Mouse (Mus musculus): ENCODE measurements at regions not wholly inside any gene's neighbourhood (a gene's known extent, or its start where the extent isn't known, plus 50 kb on each side); places are given as distances from the start of the nearest gene placed in this dataset.

DNA sequence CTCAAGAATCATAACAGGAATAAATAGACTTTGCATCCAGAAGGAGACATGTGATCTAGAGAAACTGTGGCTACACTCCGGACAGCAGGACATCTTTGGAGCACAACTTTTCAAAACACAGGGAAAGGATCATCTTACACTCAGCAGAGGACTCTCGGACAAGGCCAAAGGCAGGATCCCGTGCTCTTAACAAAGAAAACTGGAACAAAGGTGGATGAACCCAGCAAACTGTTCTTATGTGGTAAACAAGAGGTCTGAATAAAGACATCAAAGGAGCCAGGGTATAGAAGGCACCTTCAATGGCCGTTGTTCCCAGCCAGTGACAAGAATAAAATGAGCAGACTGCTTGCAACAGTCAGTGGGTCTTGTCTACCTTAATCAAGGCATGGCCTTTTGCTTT, 160.3 kb downstream of the Tex36 start:
- H3K4me1 ChIP-seq (ENCODE audit: control insufficient read depth, insufficient read depth, low read length), result no peaks in the 10 kb centered on the region; the same call in 1 of the 2 replicates
- TF ChIP-seq POLR2A (IDR thresholded peaks at IDR 0.05; ENCODE audit: borderline replicate concordance, extremely low read depth, low read depth, low read length), result no peak
- no peak for TF ChIP-seq CTCF (IDR thresholded peaks at IDR 0.05; ENCODE audit: insufficient read depth, low read length)
- DNase-seq, result no peak
- no peak overlapping the region for H3K4me3 ChIP-seq (replicated peaks; ENCODE audit: extremely low read depth, low read depth, low read length)
- WGBS, result 44% methylated on average over 4 of the region's 4 CpGs

DNA sequence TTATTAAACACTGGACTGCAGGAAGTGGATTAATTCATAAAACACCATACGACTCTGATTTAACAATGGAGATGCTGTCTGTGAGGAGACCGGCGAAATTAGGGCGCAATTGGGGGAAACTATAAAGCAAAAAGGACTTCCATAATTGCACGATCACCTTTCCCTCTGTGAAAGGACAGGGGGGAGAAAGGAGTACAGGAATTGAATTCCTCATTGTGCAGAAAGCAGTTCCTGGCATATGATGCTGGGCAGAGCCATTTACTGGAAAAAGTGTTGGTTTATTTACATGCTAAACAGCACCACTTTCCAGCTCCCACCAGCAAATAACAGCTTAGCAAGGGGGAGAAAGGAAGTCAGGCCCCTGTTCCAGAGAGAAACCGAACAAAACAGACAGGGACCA, 160.8 kb downstream of the Tex36 start:
- no peak overlapping the region for H3K4me3 ChIP-seq (replicated peaks; ENCODE audit: extremely low read depth, low read depth, low read length)
- TF ChIP-seq CTCF (IDR thresholded peaks at IDR 0.05; ENCODE audit: insufficient read depth, low read length), result no peak
- WGBS, result 60% methylated on average over 6 of the region's 6 CpGs
- DNase-seq, result no peak
- no peaks in the 10 kb centered on the region; the same call in 1 of the 2 replicates for H3K4me1 ChIP-seq (ENCODE audit: control insufficient read depth, insufficient read depth, low read length)

DNA sequence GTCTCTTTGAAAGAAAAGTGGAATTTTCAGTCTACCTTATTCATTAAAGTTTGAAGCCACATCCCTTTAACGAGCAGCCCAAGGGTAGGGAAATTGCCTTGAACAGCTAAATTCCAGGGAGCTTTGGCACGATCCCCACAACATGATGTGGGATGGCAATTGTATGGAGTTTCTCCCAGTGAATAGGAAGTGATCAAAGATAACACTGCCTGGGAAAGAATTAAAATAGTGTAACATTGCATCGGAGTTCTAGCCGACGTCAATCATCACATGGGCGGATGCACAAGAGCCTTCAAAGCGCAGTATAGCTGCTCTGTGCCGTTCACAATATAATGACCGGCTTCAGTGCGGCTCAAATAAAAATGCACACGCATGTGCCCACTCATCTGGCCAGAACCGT, 161.2 kb downstream of the Tex36 start:
- Histone ChIP-seq H3K4me1 (ENCODE audit: control insufficient read depth, insufficient read depth, low read length) (no peaks in the 10 kb centered on the region; the same call in 1 of the 2 replicates), H3K4me3 (replicated peaks; ENCODE audit: extremely low read depth, low read depth, low read length) (no peak overlapping the region)
- TF ChIP-seq CTCF (IDR thresholded peaks at IDR 0.05; ENCODE audit: insufficient read depth, low read length), result no peak
- TF ChIP-seq POLR2A (IDR thresholded peaks at IDR 0.05; ENCODE audit: borderline replicate concordance, extremely low read depth, low read depth, low read length), result no peak
- DNase-seq, result no peak
- WGBS, result 38% methylated on average over 12 of the region's 12 CpGs

DNA sequence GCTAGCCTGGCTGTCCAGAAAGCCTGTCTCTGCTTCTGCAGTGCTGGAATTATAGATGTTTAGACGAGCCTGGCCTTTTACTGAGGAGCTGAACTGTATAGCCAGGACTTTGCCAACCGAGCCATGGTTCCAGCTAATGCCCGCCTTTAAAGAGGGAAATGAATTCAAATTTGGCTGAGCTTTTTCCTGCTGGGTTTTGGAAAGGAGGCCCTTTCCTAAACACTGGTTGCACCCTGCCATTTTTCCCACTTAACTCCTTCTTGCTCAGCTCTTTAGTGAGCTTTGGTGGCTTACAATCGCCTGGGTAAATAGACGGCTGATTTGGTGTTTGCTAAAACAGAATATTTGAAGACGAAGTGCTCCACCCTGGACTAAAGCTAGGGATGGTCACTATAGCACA, 161.9 kb downstream of the Tex36 start:
- 84% methylated on average over 6 of the region's 6 CpGs for WGBS
- Histone ChIP-seq H3K4me3 (replicated peaks; ENCODE audit: extremely low read depth, low read depth, low read length) (no peak overlapping the region), H3K4me1 (ENCODE audit: control insufficient read depth, insufficient read depth, low read length) (no peaks in the 10 kb centered on the region; the same call in 1 of the 2 replicates)
- no peak for DNase-seq
- no peak for TF ChIP-seq POLR2A (IDR thresholded peaks at IDR 0.05; ENCODE audit: borderline replicate concordance, extremely low read depth, low read depth, low read length)
- no peak for TF ChIP-seq CTCF (IDR thresholded peaks at IDR 0.05; ENCODE audit: insufficient read depth, low read length)

DNA sequence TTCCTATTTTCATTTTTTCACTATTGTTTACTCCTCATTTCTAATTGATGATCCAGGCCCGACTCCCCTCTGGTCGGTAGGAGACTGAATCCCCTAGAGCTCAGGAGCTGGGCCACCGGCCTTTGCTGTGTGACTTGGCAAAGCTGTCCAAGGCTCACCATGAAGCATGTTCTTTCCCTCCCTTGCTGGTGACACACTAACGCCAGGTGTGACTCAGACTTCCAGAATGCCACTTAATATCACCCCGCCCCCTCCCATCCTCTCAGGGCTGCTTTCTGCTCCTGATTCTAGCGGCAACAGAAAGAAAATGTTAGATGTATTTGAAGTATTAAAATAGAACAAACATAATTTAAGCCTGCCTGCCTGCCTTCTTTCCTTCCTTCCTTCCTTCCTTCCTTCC, 163.3 kb downstream of the Tex36 start:
- Histone ChIP-seq H3K4me1 (ENCODE audit: control insufficient read depth, insufficient read depth, low read length) (peaks cover 4% of the 10 kb centered on the region), H3K4me3 (replicated peaks; ENCODE audit: extremely low read depth, low read depth, low read length) (no peak overlapping the region)
- DNase-seq, result no peak
- 63% methylated on average over 6 of the region's 6 CpGs for WGBS
- TF ChIP-seq CTCF (IDR thresholded peaks at IDR 0.05; ENCODE audit: insufficient read depth, low read length) (no peak), POLR2A (IDR thresholded peaks at IDR 0.05; ENCODE audit: borderline replicate concordance, extremely low read depth, low read depth, low read length) (no peak)

DNA sequence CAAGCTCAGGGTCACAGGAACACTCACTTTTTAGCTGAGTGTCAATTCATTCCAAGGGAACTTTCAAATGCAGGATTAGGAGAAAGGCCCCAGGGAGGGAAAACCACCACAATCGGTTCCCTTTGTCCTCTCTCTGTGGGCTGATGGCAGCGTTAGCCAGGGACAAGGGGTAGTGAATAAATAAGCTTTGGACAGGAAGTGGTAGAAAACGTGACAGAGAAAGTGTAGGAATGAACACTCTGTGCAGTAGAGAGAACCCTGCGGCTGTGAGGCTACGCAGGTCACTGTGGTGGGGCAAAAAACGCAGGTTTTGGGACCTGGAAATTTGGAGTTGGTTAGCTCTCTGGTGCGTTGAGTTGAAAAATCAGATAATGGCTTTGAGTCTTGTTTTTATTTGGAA, 164.1 kb downstream of the Tex36 start:
- 47% methylated on average over 7 of the region's 7 CpGs for WGBS
- Histone ChIP-seq H3K4me3 (replicated peaks; ENCODE audit: extremely low read depth, low read depth, low read length) (no peak overlapping the region), H3K4me1 (ENCODE audit: control insufficient read depth, insufficient read depth, low read length) (peaks cover 4% of the 10 kb centered on the region)
- no peak for DNase-seq
- no peak for TF ChIP-seq CTCF (IDR thresholded peaks at IDR 0.05; ENCODE audit: insufficient read depth, low read length)
- TF ChIP-seq POLR2A (IDR thresholded peaks at IDR 0.05; ENCODE audit: borderline replicate concordance, extremely low read depth, low read depth, low read length), result no peak

DNA sequence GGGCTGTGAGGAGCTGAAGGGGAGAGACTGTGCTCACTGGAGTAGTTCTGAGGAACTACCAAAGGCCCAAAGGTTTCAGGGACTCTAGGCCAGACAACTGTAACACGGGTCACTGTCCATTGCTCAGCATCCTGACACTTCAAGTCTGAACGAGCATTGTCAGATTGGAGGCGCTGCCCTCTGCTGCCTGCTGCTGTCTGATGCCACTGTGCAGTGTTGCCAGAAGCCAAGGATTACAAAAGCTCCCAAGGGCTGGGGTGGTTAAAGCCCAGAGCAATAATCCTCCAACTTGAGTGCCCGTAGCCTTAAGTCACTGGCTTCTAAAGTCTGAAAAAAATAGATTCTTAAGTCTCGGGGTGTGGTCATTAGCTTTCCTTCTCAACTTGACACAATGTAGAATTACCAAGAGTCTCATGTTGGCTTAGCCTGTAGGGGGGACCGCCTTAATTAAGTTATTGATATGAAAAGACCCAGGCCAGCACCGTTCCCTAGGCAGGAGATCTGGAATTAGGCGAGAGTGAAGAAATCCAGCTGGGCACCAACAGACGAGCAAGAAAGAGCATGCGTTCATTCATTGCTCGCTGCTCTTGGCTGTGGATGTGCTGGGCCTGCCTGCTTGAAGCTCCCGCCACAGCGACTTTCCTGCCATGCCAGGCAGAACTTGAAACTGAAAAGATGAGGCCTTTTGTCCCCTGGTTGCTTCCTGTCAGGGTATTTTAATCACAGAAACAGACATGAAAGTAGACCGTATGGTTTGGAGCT, 166.2 kb downstream of the Tex36 start:
- 71% methylated on average over 14 of the region's 14 CpGs for WGBS
- no peak for DNase-seq
- H3K4me1 ChIP-seq (ENCODE audit: control insufficient read depth, insufficient read depth, low read length), result peaks cover 4% of the 10 kb centered on the region
- TF ChIP-seq CTCF (IDR thresholded peaks at IDR 0.05; ENCODE audit: insufficient read depth, low read length), result no peak
- TF ChIP-seq POLR2A (IDR thresholded peaks at IDR 0.05; ENCODE audit: borderline replicate concordance, extremely low read depth, low read depth, low read length), result no peak
- H3K4me3 ChIP-seq (replicated peaks; ENCODE audit: extremely low read depth, low read depth, low read length), result no peak overlapping the region

DNA sequence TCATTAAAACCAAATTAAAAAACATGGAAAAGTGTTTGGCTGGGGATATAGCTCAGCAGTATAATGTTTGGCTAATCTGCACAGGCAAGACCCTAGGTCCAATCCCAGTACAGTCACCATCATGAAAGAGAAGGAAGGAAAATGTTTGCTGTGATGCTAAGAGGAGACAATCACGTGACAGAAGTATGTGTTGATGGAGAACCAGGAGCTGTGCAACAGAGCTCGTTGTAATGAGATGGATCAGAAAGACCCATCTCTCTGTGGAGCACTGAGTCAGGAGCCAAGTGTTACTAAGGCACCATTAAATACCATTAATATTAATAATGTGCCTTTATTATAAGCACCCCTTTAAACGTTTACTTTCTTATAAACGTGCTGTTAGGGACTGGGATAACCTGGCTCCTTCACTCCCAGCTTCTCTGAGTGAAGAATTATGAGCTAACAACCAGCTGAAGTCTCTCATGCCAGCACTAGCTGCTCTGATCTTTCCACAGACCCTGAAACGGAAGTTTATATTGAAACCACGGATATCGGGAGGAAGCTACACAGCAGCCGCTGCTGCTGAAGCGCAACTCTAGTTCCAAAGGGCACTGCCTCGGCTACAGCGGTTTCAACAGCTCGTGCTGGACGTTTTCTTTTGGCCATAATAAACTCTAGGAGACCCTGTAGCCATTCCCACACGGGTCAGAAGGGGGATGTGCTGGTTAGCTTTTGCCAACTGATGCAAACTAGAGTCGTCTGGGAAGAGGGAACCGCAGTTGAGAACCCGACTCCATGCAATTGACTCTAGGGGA, 167.7 kb downstream of the Tex36 start:
- H3K4me1 ChIP-seq (ENCODE audit: control insufficient read depth, insufficient read depth, low read length), result peaks cover 4% of the 10 kb centered on the region
- DNase-seq, result no peak
- H3K4me3 ChIP-seq (replicated peaks; ENCODE audit: extremely low read depth, low read depth, low read length), result no peak overlapping the region
- TF ChIP-seq CTCF (IDR thresholded peaks at IDR 0.05; ENCODE audit: insufficient read depth, low read length), result no peak
- no peak for TF ChIP-seq POLR2A (IDR thresholded peaks at IDR 0.05; ENCODE audit: borderline replicate concordance, extremely low read depth, low read depth, low read length)
- WGBS, result 38% methylated on average over 17 of the region's 17 CpGs

DNA sequence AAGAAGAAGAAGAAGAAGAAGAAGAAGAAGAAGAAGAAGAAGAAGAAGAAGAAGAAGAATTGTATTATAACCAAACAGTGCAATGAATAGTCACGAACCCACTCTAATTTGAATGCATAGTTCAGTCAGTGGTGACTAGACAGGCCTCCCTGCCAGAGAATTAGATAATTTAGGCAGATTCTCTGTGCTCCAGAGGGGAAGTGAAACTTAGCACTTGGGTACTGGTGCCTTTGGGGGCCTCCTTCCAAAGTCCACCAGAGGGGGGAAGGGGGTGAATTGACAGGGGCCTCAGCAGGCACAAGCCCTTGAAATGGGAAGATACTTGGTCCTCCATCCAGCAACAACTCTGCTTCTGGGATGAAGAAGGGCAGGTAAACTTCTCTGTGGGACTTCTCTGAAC, 169.6 kb downstream of the Tex36 start:
- Histone ChIP-seq H3K4me3 (replicated peaks; ENCODE audit: extremely low read depth, low read depth, low read length) (no peak overlapping the region), H3K4me1 (ENCODE audit: control insufficient read depth, insufficient read depth, low read length) (peaks cover 4% of the 10 kb centered on the region)
- 79% methylated on average over 1 of the region's 1 CpGs for WGBS
- DNase-seq, result no peak
- no peak for TF ChIP-seq CTCF (IDR thresholded peaks at IDR 0.05; ENCODE audit: insufficient read depth, low read length)
- no peak for TF ChIP-seq POLR2A (IDR thresholded peaks at IDR 0.05; ENCODE audit: borderline replicate concordance, extremely low read depth, low read depth, low read length)

DNA sequence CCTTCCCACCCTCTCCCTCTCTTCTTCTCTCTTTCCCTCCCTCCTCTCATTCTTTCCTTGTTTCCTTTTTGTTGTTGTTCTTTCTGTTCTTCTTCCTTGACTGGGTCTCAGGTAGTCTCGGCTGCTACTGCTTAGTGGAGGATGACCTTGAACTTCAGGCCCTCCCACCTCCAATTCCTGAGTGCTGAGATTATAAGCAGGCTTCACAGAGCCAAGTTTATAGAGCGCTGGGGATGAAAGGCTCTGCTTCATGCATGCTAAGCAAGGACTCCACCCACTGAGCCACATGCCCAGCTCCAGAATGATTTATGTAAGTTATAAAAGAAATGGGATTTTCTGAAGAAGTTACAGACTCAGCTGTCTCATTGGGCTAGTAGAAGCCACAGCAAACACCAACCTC, 199.9 kb downstream of the Tex36 start:
- WGBS, result 34% methylated on average over 2 of the region's 2 CpGs

More for the DNA sequence above, 199.9 kb downstream of the Tex36 start:
- TF ChIP-seq POLR2A (IDR thresholded peaks at IDR 0.05; ENCODE audit: borderline replicate concordance, extremely low read depth, low read depth, low read length) (no peak), CTCF (IDR thresholded peaks at IDR 0.05; ENCODE audit: insufficient read depth, low read length) (no peak)
- DNase-seq, result no peak
- Histone ChIP-seq H3K4me3 (replicated peaks; ENCODE audit: extremely low read depth, low read depth, low read length) (no peak overlapping the region), H3K4me1 (ENCODE audit: control insufficient read depth, insufficient read depth, low read length) (no peaks in the 10 kb centered on the region)
